Mouse (Mus musculus) spleen, postnatal 14 days (tissue): Measurements from ENCODE around the gene Stx16.

Experiments used
- DNase-seq, 2 experiments: peaks; one replicate each; pipeline ENCODE4 v3.0.0; 2021 to 2022; ENCODE audit warnings: low spot score in 2 of 2

The Stx16 gene

DNA sequence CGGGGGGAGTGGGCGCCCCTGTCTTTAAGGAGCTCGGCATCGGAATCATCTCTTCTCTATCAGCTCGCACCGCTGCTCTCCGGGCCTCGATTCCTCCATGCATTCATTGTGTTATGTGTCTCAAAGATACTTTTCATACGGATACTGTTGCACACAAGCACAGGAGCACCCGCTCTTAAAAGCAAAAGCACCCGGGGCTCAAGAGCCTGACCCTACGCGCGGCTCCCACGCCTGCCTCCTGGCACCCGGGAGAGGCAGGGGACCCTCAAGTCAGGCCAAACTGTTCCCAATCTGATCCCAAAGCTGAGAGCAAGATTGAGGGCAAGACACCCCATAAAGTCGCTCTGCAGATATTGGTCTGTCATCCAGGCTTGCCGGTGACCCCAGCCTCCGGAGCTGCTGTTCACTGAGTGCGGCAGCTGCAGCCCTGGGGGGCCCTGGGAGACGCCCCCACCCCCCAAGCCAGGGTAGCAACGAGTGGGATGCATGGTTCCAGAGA is 987 bp upstream of the Stx16 start:
- DNase-seq, result no peak

DNA sequence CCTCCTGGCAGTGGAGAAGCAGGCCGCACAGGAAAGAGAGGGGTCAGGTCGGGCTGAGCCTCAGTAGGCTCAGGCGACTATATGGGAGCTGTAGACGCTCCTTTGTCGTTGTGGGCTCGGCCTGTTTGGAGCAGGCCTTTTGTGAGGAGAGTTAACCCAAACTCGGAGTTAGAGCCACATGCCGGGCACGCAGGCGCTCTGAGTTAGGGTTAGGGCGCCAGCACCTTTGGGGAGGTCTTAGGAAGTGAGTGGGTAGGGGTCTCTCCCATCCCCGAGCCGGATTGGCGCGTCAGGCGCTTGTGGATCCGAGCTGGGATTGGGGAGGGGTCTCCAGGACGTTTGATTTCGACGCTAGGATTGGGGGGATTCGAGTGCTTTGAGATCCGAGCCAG is 321 bp downstream of the Stx16 start:
- DNase-seq, result no peak

DNA sequence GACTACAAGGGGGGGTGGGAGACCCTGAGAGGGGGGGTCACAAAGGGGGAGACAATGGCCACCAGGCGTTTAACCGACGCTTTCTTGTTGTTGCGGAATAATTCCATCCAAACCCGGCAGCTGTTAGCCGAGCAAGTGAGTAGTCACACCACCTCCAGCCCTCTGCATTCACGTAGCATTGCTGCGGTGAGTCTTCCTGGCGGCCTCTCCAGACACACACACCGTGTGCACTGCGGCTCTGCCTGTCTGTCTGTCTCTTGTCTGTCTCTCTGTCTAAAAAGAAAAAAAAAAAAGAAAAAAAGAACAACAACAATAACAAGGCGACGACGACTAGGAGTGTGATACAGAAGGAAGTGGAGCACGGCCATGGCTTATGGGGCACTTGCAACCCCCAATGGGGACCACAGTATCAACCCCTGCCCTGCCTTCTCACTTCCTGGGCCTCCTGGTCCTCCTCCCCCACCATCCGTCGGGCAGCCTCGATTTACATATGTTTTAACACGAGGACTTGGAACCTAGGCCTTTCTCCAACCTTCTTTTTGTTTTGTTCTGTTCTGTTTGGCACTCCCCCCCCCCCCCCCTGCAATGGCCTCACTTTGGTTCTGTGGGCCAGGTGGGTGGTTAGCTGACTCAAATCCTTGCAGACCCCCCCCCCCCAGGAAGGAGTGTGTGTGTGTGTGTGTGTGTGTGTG is 1.0 kb downstream of the Stx16 start:
- DNase-seq, result peak; percentile 17 to 23

DNA sequence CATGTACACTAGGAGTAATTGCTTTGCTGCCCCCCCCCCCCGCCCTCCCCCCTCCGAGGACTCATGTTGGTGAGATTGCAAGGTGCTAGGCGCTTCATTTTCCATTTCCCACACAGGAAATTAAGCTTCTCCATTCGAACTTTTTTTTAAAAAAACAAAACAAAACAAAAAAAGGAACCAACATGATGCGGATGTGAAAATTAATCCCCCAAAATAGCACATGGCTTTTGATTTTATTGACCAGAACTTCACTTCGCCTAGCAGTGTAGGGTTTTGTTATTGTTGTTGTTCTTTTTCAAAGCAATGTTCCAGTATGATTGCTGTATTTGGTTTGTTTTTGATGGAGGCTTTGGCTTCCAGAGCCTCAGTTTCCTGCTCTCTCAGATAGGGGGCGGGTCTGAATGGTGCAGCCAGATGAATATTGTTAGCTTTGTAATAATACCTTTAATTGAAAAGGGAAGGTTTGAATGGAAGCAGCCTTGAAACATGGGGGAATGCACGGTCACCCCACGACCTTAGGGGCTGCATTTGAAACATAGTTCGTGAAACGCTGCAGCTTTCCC is 1.7 kb downstream of the Stx16 start:
- no peak for DNase-seq

DNA sequence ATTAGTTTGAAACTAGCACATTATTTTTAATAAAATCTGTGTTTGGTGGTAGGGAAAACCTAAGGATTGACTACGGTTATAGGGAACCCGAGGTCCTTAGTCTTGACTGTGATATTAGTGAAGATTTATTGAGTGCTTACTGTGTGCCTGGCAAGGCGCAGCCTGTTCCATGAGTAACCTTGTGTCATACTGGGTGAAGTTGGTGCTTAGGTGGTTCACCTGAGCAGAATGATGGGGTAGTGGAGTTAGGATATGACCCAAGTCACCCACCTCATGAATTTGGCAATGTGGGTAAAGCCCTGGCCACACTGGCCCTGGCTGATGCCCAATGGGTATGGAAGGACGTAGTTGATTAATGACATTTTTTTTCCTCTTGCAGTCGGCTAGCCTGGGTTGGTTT is 5.7 kb downstream of the Stx16 start:
- DNase-seq, result no peak

DNA sequence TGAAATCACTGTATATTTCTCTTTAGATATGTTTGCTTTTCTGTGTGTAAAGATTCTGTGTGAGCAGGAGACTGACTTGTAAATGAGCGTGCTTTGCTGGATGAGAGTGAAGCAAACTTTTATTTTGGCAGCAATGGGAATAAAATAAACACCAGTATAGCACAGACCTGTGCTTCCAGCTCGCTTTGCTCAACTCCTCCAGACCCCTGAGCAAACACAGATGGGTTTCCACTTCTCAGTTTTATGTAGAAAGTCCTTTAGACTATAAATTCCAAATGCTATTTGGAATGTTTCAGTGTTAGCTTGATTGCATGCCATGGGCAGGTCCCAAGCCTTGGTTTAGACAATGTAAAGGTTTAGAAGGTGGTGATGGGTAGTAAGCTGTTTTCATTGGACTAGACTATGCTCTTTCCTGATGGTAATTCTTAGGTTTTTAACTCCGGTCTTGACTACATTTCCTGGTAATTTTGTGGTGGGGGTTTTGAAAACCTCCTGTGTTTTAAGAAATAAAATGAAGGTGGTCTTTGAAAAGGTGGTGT is 6.3 kb downstream of the Stx16 start:
- DNase-seq, result no peak

DNA sequence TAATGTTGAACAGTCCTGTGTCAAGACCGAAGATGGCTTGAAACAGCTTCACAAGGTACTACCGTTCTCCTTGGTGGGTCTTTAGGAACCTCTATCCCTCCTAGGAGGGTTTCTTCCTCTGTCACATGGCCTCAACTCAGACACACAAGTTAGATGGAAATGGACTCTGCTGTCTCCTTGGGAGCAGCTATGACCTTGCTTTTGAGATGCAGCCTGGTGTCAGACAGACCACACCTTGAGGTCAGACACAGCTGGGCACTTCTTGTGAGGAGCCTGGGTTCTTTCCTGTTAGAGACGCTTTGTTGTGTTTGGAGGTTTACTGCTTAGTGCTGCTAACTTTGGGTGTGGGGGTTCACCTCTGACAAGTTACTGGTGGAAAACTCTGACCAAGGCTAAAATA is 19.0 kb downstream of the Stx16 start:
- no peak for DNase-seq

DNA sequence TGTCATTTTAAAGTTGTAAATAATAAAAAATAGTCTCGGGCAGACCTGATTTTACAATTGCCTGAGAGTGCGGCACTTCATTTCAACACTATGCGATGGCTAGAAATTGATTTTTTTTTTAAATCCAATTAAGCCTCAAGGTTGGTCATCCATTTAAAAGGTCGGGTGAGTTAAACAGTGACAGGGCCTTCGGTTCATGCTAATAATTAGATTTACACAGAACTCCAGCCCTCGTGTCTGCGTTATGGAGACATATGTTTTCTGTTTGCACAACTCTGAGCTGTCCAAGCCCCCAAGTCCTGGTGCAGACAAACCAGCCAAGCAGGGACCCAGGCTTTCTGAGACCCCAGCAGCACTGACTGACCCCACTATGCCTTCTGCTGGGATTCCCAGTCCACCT is 26.3 kb downstream of the Stx16 start:
- DNase-seq, result no peak

DNA sequence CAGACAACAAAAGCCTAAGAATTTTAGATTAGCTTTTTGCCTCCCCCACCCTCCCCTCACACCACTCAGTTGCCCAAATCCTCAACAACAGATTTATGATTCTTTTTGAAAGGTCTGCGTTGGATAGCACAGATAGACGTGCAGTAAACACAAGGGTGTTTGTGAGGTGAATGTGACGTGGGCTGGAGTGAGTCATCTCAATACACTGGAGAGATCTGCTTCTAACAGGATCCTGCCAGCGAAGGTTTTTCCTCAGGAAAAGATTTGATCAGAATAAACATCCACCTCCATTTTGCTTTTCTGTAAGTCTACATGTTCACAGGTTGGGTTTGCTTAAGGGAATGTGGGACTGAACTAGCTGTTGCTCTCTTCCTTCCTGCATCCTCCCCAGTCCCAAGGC is 27.4 kb downstream of the Stx16 start:
- no peak for DNase-seq

DNA sequence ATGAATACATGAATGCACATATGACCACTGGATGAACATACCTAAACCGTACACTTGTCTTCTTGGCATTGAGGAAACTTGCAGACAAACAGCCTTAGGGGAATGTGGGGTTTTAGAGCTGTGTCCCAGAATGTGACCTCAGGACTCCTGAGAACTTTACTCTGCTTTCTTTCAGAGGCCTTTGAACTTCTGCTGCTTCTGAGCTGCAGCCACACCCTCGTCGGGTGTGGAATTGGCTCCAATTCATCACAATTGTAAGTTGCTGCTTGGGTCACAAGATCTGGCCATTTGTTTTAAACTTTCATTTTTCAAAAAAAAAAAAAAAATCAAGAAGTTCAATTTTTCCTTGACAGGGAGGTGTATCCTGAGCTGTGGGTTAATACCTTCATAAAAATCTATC is 31.3 kb downstream of the Stx16 start:
- no peak for DNase-seq

DNA sequence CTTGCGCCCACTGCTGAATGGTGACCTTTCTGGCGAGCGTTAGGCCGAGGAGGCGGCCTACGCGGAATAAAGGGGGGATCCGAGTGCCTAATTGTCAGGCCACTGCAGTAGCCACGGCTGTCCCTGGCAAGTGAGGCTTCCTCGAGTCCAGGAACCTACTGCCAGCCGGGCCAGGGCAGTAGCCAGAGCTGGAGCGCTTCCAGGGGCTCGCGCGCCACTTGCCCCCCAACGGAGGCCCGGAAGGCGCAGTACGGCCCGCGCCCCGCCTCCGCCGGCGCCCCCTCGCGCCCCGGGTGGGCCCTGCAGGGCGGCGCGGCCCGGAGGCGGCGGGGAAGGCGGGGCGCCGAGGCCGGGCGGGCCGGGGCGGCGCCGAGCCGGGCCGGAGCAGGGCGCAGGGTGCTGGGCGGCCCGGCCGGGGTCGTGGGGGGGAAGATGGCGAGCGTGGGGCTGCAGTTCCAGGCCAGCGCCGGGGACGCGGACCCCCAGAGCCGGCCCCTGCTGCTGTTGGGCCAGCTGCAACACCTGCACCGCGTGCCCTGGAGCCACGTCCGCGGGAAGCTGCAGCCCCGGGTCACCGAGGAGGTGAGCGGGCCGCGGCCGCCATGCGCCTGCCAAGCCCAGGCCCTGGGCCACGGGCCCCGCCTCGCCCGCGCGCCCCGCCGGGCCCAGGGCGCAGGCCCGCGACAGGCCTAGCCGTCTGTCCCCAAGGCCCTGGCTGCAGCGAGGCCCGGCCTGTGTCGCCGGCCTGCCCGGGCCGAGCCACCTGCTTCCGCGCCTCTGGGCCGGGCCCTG is 34.1 kb downstream of the Stx16 start, which contains the start of gene Npepl1:
Npepl1 (plus strand) TSS at position 359 of the 792 bp plus-strand sequence.
- peak; percentile 19 to 57 for DNase-seq

DNA sequence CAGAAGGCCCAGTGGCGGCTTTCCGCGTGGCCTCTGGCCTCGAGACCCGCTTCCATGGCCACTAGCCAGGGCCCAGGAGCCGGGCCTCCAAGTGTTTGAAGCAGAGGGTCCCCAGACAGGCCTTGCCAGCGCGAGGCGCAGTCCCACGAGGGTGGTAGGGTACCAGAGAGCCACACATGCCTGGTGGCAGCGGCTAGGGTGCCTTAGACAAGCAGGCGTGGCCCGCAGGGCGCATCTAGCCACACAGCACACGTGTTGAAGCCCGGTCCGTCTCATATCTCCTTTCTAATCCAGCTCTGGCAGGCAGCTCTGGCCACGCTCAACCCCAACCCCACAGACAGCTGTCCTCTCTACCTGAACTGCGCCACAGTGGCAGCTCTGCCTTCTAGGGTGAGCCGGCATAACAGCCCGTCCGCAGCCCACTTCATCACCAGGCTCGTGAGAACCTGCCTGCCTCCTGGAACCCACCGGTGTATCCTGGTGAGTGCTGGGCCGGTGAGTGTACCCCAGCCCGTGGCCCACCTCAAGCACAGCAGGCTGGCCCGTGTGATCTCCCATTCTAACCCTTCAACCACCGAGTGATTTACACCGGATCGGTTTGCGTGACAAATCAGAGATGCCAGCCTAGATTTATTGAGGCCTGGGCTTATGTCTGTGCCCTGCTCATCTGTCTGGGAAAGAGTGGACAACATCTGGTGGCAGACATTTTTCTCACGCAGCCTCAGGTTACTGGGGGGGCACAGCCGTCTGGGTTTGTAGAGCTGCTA is 34.9 kb downstream of the Stx16 start:
- peak in 1 of 2 experiments; percentile 19 for DNase-seq

DNA sequence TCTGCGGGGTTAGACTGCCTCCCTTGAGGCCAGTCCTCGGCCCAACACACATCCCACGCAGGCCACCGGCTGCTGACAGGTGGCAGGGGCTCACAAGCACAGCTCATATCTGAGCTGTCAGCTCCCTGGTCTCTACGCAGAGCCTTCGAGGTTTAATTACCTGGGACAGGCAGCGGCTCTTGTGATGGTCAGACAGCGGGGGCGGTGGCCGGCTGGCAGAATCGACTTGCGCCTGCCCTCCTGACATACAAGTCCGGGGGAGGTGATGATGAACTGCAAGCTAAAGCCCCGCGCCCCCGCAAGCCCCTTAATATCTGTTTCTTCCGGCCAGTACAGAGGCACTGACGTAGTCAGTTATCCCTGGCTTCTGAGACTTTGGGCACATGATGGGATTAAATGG is 36.8 kb downstream of the Stx16 start:
- DNase-seq, result no peak

DNA sequence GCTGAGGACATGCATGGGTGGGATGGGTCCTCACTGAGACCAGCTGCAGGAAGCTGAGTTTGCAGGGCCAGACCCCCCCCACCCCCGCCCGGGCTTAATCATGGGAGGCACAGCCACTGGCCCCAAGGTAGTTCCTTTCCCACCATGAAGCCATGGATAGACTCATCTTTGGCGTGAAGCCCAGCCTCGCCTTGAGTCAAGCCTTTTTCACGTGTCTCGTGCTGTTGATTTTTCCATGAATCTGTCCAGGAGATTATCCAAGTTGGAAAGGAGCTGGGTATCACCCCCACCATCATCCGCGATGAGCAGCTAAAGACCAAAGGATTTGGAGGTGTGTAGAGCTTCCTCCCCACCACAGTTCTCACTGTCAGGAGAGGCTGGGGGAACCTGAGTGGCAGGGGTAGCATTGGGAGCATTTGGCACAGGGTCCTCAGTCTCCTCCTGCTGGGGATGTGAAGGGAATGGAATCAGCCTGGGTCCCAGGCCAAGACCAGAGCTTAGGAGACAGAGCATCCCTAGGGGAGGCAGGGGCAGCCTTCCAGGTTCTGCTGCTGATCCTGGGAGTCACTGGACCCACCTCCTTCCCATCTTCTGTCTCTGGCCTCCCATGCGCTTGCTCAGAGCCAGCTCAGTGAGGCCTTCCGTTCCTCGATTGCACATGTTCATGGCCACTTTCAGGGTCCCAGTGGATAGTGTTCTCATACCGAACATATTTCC is 38.2 kb downstream of the Stx16 start:
- DNase-seq, result no peak

DNA sequence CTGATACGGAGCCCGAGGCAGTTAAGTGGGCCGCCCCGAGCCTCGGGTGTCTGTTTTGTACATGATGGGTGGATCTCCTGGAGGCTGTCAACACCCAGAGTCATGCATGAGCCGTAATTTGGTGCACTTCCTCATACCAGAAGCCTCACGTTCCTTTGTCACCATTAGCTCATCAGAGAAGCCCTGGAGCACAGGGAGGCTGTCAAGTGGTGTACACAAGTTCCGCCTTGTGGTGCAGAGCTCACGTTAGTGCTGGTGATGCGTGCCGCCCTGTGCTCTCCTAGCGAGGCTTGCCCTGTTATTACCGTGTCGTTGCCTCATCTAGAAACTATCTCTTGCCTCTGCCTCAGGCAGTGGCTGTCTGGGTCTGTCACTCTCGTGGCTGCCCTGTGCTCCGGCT is 40.8 kb downstream of the Stx16 start:
- no peak for DNase-seq

DNA sequence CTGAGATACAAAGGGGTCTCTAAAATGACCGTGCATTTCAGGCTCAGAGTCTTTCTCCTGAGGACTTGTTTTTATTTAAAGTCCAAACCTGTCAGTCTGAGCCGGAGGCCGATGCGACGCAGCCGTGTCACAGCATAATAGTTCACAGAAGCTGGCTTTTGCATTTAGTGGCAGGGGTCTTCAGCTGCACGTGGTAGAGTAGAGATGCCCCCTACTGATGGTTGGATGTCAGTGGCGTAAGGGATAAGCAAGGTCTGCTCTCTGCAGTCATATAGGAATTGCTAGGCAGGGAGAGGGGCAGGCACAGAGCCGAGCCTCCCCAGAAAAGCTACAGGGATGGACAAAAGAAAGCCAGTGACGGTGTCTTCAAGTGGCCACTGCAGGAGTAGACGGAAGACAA is 42.0 kb downstream of the Stx16 start:
- no peak for DNase-seq

DNA sequence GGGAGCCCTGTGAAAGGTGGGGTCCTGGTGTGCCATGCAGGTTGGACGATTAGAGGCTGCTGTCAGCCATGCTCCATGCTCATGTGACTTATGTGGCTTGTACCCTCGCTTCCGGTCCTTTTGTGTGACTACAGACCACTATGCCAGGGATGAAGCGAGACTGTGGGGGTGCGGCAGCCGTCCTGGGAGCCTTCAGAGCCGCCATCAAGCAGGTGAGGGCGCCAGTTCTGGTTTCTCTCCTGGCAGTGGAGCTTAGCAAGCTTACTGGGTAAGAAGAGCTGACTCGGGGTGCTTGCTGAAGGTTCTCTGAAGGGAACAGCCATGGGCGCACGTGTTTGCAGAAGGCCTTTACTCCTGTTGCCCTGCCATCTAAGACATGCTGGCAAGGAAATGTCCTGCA is 43.2 kb downstream of the Stx16 start:
- no peak for DNase-seq

DNA sequence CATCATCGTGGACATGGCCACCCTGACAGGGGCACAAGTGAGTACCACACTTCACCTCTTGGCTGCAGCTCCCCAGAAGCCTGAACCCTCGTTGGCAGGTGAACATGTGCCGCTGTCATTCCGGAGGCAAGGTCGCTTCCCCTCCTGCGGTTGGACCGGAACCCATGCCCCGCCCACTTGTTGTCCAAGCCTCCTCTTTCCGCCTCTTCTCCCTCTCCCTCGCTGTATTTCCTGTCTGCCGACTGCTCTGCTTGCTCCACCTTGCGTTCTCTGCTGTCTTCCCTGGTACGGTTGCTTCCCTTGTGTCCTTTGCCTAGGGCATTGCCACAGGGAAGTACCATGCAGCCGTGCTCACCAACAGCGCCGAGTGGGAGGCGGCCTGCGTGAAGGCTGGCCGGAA is 44.5 kb downstream of the Stx16 start:
- DNase-seq, result no peak

DNA sequence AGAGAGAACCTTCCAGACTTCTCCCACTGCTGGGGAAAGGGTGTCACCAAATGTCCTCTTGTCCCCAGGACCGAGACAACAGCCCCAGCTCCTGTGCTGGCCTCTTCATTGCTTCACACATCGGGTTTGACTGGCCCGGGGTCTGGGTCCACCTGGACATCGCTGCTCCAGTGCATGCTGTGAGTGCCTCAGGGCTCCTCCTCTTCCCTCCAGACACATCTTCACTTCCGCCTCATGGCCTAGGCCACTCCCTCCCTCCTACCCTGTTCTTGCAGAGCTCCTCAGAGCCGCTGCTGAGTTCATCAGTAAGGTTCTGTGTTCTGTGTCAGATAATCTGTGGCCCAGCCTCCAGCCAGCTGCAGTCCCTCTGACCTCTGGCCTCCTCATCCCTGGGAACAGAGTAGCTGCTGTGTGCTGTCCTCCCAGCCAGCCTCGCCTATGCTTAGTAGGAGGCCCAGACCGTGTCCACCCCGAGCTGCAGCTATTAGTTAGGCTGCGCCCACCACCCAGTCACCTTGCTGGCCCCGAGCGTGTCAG is 45.4 kb downstream of the Stx16 start:
- DNase-seq, result no peak

DNA sequence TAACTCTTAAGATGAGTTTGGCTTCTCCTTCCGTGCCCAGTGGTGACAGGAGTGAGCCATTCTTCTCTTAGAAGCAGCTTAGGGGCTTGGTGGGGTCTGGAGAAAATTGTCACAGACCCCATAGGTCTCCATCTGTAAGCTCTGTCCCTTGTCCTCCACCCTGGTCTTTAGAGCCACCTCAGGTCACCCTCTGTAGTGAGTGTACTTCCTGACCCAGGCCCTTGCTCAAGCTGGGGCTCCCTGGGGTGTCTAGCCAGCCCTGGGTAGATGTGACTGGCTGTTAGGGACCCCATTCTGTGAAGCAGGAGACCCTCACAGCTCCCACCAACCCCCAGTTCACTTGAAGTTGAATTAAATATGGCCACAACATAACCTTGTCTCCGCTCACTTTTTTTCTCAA is 46.2 kb downstream of the Stx16 start:
- no peak for DNase-seq

DNA sequence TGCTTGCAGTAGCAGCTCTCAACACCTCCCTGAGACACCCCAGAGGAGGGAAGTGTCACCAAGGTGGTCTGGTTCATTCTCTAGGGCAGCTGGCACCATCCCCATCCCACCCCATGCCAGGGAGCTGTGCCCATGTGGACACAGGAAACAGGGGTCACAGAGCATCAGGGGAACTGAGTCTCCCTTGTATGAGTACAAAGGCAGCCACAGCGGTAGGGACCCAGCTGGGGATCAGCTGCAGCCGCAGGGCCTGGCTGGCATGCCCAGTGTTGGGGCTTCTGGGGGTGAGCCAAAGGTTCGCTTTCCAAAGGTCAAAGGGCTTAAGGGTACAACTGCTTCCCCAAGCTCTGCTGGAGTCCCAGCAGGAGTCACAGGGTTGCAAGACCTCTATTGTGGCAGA is 47.6 kb downstream of the Stx16 start:
- no peak for DNase-seq
